Mouse (Mus musculus) embryonic fibroblast, embryonic 13.5 days (primary cell): Measurements from ENCODE around the gene Pde7b.

Experiments
- CTCF ChIP-seq: IDR thresholded peaks from 2 replicates; pipeline ENCODE4 v1.5.1; 2011; ENCODE audit warnings: mild to moderate bottlenecking, control low read depth, low read length, moderate library complexity, borderline replicate concordance; ENCODE audit not compliant: insufficient read depth
- POLR2A ChIP-seq: IDR thresholded peaks from 2 replicates; pipeline ENCODE4 v1.6.1; 2011; ENCODE audit warnings: low read depth, mild to moderate bottlenecking, control low read depth, low read length, moderate library complexity

DNA sequence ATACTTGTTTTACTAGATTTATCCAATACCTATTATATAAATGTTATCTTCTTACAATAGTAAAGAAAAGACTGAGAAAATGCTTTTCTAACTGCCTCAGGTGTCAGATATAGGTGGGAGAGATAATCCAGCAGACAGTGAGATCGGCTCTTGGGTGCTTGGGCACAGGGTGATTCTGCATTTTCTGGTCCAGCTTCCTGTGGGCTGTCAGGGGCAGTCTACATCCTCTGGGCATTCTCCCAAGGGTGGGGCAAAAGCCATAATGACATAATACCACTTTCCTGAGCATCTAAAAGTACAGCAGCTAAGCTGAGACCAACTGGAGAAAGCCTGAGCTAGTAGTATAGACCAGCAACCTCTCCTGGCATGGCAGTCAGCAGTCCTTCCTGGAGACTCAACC, 34.1 kb upstream of the Pde7b start:
- no peak for TF ChIP-seq POLR2A
- TF ChIP-seq CTCF: no peak
